Mouse (Mus musculus): ENCODE results near the gene Arrdc5.

DNA sequence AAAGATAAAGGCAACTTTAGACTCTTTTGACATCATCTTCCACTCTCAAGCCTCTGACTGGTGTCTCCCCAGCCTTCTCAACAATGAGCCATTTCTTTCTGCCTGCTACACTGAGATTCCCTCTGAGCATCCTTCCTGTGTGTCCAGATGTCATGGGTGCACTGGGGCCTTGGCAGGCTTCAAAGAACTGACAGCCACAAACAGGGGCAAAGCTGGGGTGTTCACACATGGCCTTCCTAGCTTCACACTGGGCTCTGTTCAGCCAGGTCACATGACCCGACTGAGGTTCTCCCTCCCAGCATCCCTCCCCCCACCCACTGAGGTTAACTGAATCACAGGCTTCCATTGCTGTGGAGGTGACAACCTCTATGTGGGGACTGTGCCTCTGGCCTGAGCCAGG is 3.9 kb downstream of the Arrdc5 start:
- no peak for TF ChIP-seq CTCF (IDR thresholded peaks at IDR 0.05)
- no peak for TF ChIP-seq EP300 (IDR thresholded peaks at IDR 0.05)

All from lung, postnatal 0 days (tissue).